Mouse (Mus musculus) MEL (cell line): Measurements from ENCODE around the gene A130010J15Rik. TPM values are rescaled to one million over a fixed set of nuclear protein-coding genes. Genes with fewer than 3 reads are reported as not detected.

Experiments
- DNase-seq: peaks from one replicate; pipeline ENCODE4 v3.0.0; 2011; ENCODE audit warnings: low read depth, low spot score
- H3K27ac ChIP-seq: 2 replicates; pipeline ENCODE4 v1.5.1; 2012; ENCODE audit warnings: low read depth, mild to moderate bottlenecking, control low read depth, low read length, moderate library complexity; ENCODE audit not compliant: control insufficient read depth
- H3K27me3 ChIP-seq, 2 experiments: fragments of 150-350 bp in 1 of 2; sonication (generic) in 1 of 2; 2 replicates each; pipeline ENCODE4 v1.6.1; 2012; ENCODE audit warnings: low read length in 2 of 2, mild to moderate bottlenecking in 2 of 2, improper control_type of control experiment in 1 of 2, moderate library complexity in 1 of 2; ENCODE audit not compliant: insufficient read depth in 2 of 2, control insufficient read depth in 1 of 2
- H3K36me3 ChIP-seq, 2 experiments: 2 replicates each; pipeline ENCODE4 v1.6.1; 2012 to 2014; ENCODE audit warnings: low read length in 2 of 2, improper control_type of control experiment in 1 of 2, inconsistent platforms in 1 of 2, mild to moderate bottlenecking in 1 of 2; ENCODE audit not compliant: insufficient read depth in 2 of 2, control insufficient read depth in 1 of 2
- H3K4me1 ChIP-seq, 2 experiments: fragments of 150-350 bp in 1 of 2; sonication (generic) in 1 of 2; 2 replicates each; pipeline ENCODE4 v1.6.1; 2012; ENCODE audit warnings: low read length in 2 of 2, improper control_type of control experiment in 1 of 2, mild to moderate bottlenecking in 1 of 2; ENCODE audit not compliant: insufficient read depth in 2 of 2, control insufficient read depth in 1 of 2
- H3K4me3 ChIP-seq, 2 experiments: fragments of 150-350 bp in 1 of 2; sonication (generic) in 1 of 2; 2 replicates each; pipeline ENCODE4 v1.5.1; 2012; ENCODE audit warnings: low read depth in 2 of 2, low read length in 2 of 2, mild to moderate bottlenecking in 2 of 2, moderate library complexity in 2 of 2, control low read depth in 1 of 2, improper control_type of control experiment in 1 of 2; ENCODE audit not compliant: control insufficient read depth in 1 of 2, insufficient read depth in 1 of 2
- H3K79me2 ChIP-seq: 2 replicates; pipeline ENCODE4 v1.6.1; 2012; ENCODE audit warnings: mild to moderate bottlenecking, low read length, moderate library complexity; ENCODE audit not compliant: control insufficient read depth, poor library complexity, insufficient read depth
- H3K9ac ChIP-seq: 2 replicates; pipeline ENCODE4 v1.6.1; 2012; ENCODE audit warnings: low read depth, mild to moderate bottlenecking, control low read depth, low read length, moderate library complexity; ENCODE audit not compliant: control insufficient read depth, poor library complexity, severe bottlenecking
- H3K9me3 ChIP-seq: fragments of 150-350 bp; sonication (generic); replicated peaks from 2 replicates; pipeline ENCODE4 v1.6.1; 2012; ENCODE audit warnings: mild to moderate bottlenecking, low read length, improper control_type of control experiment, moderate library complexity; ENCODE audit not compliant: insufficient read depth
- CHD1 ChIP-seq: IDR thresholded peaks from 2 replicates; pipeline ENCODE4 v1.6.1; 2012; ENCODE audit warnings: low read depth, mild to moderate bottlenecking, inconsistent platforms, low read length, improper control_type of control experiment
- E2F4 ChIP-seq: IDR thresholded peaks from 2 replicates; pipeline ENCODE4 v1.6.1; 2011; ENCODE audit warnings: low read depth, low read length, improper control_type of control experiment, borderline replicate concordance
- EP300 ChIP-seq, 2 experiments: IDR thresholded peaks; 2 replicates each; pipeline ENCODE4 v1.6.1; 2011; ENCODE audit warnings: improper control_type of control experiment in 2 of 2, low read length in 2 of 2, low read depth in 1 of 2, mild to moderate bottlenecking in 1 of 2
- GATA1 ChIP-seq: IDR thresholded peaks from 2 replicates; pipeline ENCODE4 v1.6.1; 2011; ENCODE audit warnings: low read depth, low read length, improper control_type of control experiment
- JUND ChIP-seq: IDR thresholded peaks from 2 replicates; pipeline ENCODE4 v1.6.1; 2011; ENCODE audit warnings: low read depth, mild to moderate bottlenecking, improper control_type of control experiment, low read length
- MAX ChIP-seq: IDR thresholded peaks from 2 replicates; pipeline ENCODE4 v1.6.1; 2011; ENCODE audit warnings: low read length, improper control_type of control experiment
- MAZ ChIP-seq: IDR thresholded peaks from 2 replicates; pipeline ENCODE4 v1.6.1; 2012; ENCODE audit warnings: low read depth, mild to moderate bottlenecking, inconsistent platforms, low read length, improper control_type of control experiment
- MYB ChIP-seq: IDR thresholded peaks from 2 replicates; pipeline ENCODE4 v1.6.1; 2011; ENCODE audit warnings: mild to moderate bottlenecking, low read depth, low read length, improper control_type of control experiment
- MYC ChIP-seq: IDR thresholded peaks from 2 replicates; pipeline ENCODE4 v1.6.1; 2011; ENCODE audit warnings: low read depth, mild to moderate bottlenecking, low read length, improper control_type of control experiment, moderate library complexity
- NRF1 ChIP-seq: IDR thresholded peaks from 2 replicates; pipeline ENCODE4 v1.6.1; 2014; ENCODE audit warnings: low read depth, mild to moderate bottlenecking, inconsistent platforms, low read length, improper control_type of control experiment, moderate library complexity; ENCODE audit not compliant: poor library complexity, insufficient read depth, severe bottlenecking
- POLR2A ChIP-seq, 2 experiments: IDR thresholded peaks; 2 replicates each; pipeline ENCODE4 v1.6.1; 2011 to 2012; ENCODE audit warnings: low read length in 2 of 2, mild to moderate bottlenecking in 2 of 2, control low read depth in 1 of 2, improper control_type of control experiment in 1 of 2, low read depth in 1 of 2, moderate library complexity in 1 of 2; ENCODE audit not compliant: control insufficient read depth in 1 of 2, insufficient read depth in 1 of 2, poor library complexity in 1 of 2
- POLR2AphosphoS2 ChIP-seq: IDR thresholded peaks from 2 replicates; pipeline ENCODE4 v1.6.1; 2011; ENCODE audit warnings: low read length, improper control_type of control experiment
- POLR2AphosphoS5 ChIP-seq: IDR thresholded peaks from 2 replicates; pipeline ENCODE4 v1.6.1; 2012; ENCODE audit warnings: low read depth, borderline replicate concordance, mild to moderate bottlenecking, inconsistent platforms, low read length, moderate library complexity, mixed read lengths
- RAD21 ChIP-seq: IDR thresholded peaks from 2 replicates; pipeline ENCODE4 v1.6.1; 2011; ENCODE audit warnings: mild to moderate bottlenecking, low read depth, low read length, improper control_type of control experiment
- SIN3A ChIP-seq: IDR thresholded peaks from 2 replicates; pipeline ENCODE4 v1.6.1; 2012; ENCODE audit warnings: low read length, improper control_type of control experiment, inconsistent platforms
- SMC3 ChIP-seq: IDR thresholded peaks from 2 replicates; pipeline ENCODE4 v1.6.1; 2011; ENCODE audit warnings: low read depth, low read length, improper control_type of control experiment
- TAL1 ChIP-seq: IDR thresholded peaks from 2 replicates; pipeline ENCODE4 v1.6.1; 2012; ENCODE audit warnings: mild to moderate bottlenecking, inconsistent platforms, low read length, moderate library complexity, mixed read lengths
- UBTF ChIP-seq: IDR thresholded peaks from 2 replicates; pipeline ENCODE4 v1.6.1; 2012; ENCODE audit warnings: low read depth, mild to moderate bottlenecking, inconsistent platforms, low read length, improper control_type of control experiment, moderate library complexity, borderline replicate concordance; ENCODE audit not compliant: insufficient read depth
- USF1 ChIP-seq: IDR thresholded peaks from 2 replicates; pipeline ENCODE4 v1.6.1; 2014; ENCODE audit warnings: low read depth, mild to moderate bottlenecking, inconsistent platforms, low read length, improper control_type of control experiment, moderate library complexity
- ZKSCAN1 ChIP-seq: IDR thresholded peaks from 2 replicates; pipeline ENCODE4 v1.6.1; 2012; ENCODE audit warnings: low read depth, mild to moderate bottlenecking, inconsistent platforms, low read length, improper control_type of control experiment, moderate library complexity
- polyA plus RNA-seq, 2 experiments: library from polyadenylated mRNA; stranded (reverse) in 1 of 2; unstranded in 1 of 2; fragments of >175 nt in 1 of 2; fragments of >200 nt in 1 of 2; gene quantifications; 2 replicates each; pipeline versions ENCODE4 v1.2.1 to v1.2.4; 2012; ENCODE audit warnings: low replicate concordance in 2 of 2, low read depth in 1 of 2; ENCODE audit not compliant: insufficient read length in 2 of 2, insufficient read depth in 1 of 2, missing spikeins in 1 of 2
- total RNA-seq: library from RNA; depleted of rRNA; stranded (reverse); fragments of 300-350 nt; gene quantifications from 2 replicates; pipeline ENCODE4 v1.2.3, GENCODE M21; 2012

The A130010J15Rik gene
- total and polyA plus RNA-seq, 3 experiments: 5.8 to 13.2 TPM; not detected in 1

GRCm38 (mm10) chr1:193129786-193130455 lies 37.9 kb upstream of the A130010J15Rik start, which contains the start of gene Diexf (continued):
- TF ChIP-seq POLR2AphosphoS5: no peak
- TF ChIP-seq JUND: no peak
- no peak for TF ChIP-seq MYB
- TF ChIP-seq NRF1: peak; percentile 81
- TF ChIP-seq EP300 (IDR thresholded peaks at IDR 0.05; ENCODE audit: low read depth in 1 of 2, low read length in 2 of 2): no peak; a peak in 1 of 4 replicates
- peak; percentile 2 for TF ChIP-seq RAD21
- TF ChIP-seq USF1: peak; percentile 77
- peak; percentile 29; the same call in 1 of the 2 replicates for TF ChIP-seq SMC3
- peak; percentile 97 for TF ChIP-seq SIN3A
- TF ChIP-seq TAL1: no peak
- TF ChIP-seq CHD1: no peak
- no peak for TF ChIP-seq UBTF
- peak; percentile 74; the same call in 1 of the 2 replicates for TF ChIP-seq E2F4
- TF ChIP-seq MAZ: no peak
- no peak for TF ChIP-seq ZKSCAN1

DNA sequence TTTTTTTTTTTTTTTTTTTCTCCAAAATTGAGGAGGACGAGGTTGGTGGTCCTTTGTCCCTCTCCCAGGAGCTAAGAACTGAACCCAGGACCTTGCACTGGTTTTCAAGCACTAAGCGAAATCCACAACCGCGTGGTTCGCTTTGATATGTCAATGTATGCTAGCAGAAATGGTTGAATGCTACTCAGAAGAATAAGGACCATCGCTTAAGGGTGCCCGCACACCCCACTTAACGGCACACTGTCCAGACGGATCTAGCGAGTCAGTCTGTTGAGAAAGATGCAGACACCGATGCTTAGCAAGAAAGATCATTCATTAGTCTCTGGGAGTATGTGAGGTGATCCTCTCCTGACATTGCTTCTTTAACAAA lies 37.4 kb upstream of the A130010J15Rik start:
- Histone ChIP-seq H3K9ac (peak overlapping the region; percentile 68), H3K4me1 (peaks cover 2 to 16% of the 10 kb centered on the region in 2 experiments; a peak in 3 of 4 replicates), H3K9me3 (no peaks in the 10 kb centered on the region), H3K36me3 (peaks cover 3 to 22% of the 10 kb centered on the region in 2 experiments), H3K27me3 (no peaks in the 10 kb centered on the region), H3K27ac (peak overlapping the region; percentile 64), H3K79me2 (peaks cover 26% of the 10 kb centered on the region), H3K4me3 (peak overlapping the region; percentile 56 to 58)
- no peak for DNase-seq
- TF ChIP-seq TAL1: no peak
- no peak for TF ChIP-seq E2F4
- no peak for TF ChIP-seq MAX
- no peak for TF ChIP-seq USF1
- 0 out of 2 replicates have a peak, but pooled peaks have one; percentile 35 for TF ChIP-seq GATA1
- peak in 1 of 2 experiments; percentile 11; a peak in 1 of 4 replicates for TF ChIP-seq POLR2A (IDR thresholded peaks at IDR 0.05; ENCODE audit: control insufficient read depth in 1 of 2, insufficient read depth in 1 of 2, low read depth in 1 of 2, low read length in 2 of 2, poor library complexity in 1 of 2)
- TF ChIP-seq POLR2AphosphoS2: no peak
- TF ChIP-seq MYC: no peak
